Mouse (Mus musculus) heart, postnatal 14 days (tissue): ENCODE data around the gene 2010111I01Rik. TPM values are rescaled to one million over a fixed set of nuclear protein-coding genes. Genes with fewer than 3 reads are reported as not detected.
"Not testable (repeated sequence)": the region's sequence is repeated elsewhere in the genome, so short reads cannot be mapped to it uniquely, and the experiment has no call there.

ENCODE experiments used
- DNase-seq, 2 experiments: peaks; one replicate each; pipeline ENCODE4 v3.0.0; 2021 to 2022
- intact Hi-C: fragments of 180-260 bp; cut with DNase I; formaldehyde crosslinking; loops from one replicate; pipeline ENCODE4 v1.15.1; 2025
- total RNA-seq, 2 experiments: library from RNA; stranded (reverse); gene quantifications; 2 replicates each; pipeline ENCODE4 v1.2.3; 2021

2010111I01Rik gene
- total RNA-seq, 2 experiments from 2014 or later: 109 to 114 TPM

DNA sequence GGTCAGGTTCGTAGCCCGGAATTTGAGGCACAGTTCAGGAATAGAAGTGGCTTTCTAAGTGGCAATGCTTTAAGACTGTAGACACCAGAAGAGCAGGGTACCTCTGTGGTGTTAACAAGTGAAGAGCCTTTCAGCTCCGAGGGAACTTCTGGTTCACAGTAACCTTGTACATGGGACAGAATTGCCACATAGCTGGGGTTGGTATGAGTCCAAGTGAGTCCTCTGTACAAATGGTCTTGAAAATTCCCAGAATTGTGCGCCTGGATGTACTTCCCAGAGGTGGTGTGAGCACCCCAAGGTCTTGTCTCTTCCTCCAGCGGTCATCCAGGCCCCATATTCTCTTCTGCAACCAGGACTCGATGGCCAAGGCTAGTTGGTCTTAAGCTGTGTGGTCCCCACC lies 326.3 kb downstream of the 2010111I01Rik start:
- no peak for DNase-seq
- intact Hi-C loops: loop anchor here (5.0 kb wide), 1 partner anchor 49 kb away; no protein-coding TSS in a partner anchor

DNA sequence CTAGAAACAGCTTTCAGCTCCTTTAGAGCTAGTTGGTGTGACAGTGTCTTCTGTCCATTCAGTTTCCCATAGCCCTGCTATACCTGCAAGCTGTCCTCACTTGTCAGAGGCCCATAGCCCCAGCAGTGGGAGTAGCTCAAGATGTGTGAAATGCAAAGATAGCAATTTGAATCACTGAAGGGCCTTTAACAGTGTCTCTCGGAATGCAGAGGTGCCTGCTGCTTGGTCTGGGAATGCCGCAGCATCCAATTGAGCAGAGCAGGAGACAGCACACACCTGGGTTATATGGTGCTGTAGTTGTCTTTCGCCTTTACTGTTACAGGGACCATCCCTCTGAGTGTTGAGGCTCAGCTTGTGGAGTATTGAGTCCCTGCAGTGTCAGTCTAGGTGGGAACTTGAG lies 329.0 kb downstream of the 2010111I01Rik start:
- DNase-seq: no peak
- intact Hi-C loops: loop anchor here (2.0 to 5.0 kb wide), 2 partner anchors 15 to 51 kb away; no protein-coding TSS in a partner anchor

DNA sequence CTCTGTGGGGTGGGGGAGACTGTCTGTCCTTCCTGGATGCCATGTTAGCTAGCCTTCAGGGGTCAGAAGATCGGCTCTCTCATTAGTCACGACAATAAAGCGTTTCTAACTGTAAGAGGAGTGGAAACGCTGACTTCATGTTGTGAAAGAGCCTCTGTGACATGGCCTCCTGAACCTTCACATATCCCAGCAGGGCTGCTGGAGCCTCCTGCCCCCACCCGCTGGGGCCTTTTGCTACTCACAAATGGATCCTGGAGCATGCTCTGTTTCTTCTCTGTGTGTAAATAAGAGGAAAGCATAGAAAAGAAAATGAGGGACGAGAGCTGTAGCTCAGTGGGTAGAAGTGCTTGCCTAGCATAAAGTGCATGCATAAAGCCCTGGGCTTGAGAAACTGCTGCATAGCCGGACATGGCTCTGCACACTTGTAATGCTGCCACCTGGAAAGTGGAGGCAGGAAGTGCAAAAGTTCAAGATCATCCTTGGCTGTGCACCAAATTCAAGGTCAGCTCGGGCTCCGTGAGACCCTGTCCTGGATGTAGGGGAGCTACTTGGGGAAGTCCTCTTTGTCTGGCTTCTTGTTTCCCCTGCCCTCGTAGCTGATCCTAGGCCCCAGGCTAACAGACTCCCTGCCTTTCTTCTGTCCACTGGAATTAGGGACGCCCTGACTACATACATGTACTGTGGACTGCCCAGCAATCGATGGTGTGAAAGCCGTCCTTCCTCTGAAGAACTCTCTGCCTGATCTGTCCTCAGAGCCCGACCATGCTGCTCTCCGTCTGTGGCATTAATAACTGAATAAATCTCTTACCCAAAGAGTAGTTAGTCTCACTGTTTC lies 329.9 kb downstream of the 2010111I01Rik start:
- intact Hi-C loops: loop anchor here (5.0 kb wide), 1 partner anchor 52 kb away; no protein-coding TSS in a partner anchor
- DNase-seq: peak; percentile 40 to 60

DNA sequence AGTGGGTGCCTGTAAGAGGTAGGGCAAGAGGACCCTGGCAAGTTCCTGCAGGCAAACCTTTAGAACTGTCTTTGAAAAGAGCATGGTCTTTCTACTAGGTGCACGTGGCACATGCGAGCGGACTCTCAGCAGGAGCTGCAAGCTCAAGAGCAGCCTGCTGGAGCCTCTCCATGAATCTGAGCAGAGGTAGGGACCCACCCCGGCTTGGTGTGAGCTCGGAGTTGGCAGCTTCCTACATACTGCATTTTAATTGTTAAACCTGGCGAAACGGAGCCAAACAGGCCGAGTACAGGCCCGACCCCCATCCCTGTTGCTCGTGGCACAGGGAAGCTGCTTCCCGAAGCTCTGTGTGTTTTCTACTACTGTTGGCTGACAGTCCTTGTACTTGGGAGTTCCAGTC lies 331.6 kb downstream of the 2010111I01Rik start:
- no peak for DNase-seq
- intact Hi-C loops: no loop called here

DNA sequence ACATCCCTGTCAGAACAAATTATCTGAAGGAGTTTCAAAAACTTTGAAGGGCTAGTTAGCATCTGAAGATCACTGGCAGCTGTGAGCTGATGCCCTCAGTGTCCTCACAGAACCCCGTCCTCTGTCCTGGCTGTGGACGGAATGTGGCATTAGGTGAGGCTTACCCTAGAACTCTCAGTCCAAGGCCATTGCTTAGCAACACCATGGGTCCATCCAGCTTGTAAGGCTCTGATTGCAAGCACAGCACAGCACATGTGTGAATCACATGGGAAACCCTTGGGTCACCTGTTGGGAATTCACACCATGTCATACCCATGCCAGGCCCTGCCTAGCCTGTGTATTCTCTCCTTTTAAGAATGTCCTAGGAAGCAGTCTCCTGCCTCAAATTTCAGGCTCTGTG lies 332.3 kb downstream of the 2010111I01Rik start:
- DNase-seq: no peak
- intact Hi-C loops: no loop called here

DNA sequence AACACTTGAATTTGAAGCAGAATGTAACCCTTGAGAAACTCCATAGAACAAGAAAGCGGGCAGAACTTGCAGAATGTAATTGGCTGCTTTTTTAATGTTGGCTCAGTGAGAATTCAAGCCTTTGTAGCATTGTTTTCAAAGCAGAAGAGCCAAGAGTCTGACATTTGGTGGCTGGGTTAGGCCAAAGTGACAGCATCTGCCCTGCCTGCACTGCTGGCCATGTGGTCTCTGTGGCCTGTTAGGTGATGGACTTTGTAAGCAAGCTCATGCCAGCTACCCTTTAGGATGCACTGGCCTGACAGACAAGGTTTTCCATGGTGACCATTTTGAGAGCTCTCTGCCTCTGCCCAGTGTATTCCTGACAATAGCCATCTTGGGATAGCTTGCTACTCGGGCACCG lies 333.2 kb downstream of the 2010111I01Rik start:
- intact Hi-C loops: no loop called here
- DNase-seq: no peak

DNA sequence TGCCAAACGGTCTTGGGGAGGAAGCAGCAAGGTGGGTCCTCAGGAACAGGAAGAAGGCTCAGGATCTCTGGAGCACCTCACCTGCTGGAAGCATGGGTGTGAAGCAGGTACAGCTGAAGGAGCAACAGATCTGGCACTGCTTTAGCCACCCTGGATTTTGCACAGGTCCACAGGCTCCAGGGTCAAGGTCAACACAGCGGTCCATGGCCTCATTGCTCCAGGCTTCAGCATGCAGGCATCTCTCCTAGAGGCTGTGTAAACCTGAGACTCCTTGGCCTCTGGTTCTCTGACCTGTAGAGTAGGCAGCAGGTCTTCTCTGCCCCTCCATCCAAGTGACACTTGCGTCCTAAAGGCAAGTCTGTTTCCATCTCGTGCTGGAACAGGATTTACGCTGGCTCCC lies 334.2 kb downstream of the 2010111I01Rik start:
- no peak for DNase-seq
- intact Hi-C loops: no loop called here

DNA sequence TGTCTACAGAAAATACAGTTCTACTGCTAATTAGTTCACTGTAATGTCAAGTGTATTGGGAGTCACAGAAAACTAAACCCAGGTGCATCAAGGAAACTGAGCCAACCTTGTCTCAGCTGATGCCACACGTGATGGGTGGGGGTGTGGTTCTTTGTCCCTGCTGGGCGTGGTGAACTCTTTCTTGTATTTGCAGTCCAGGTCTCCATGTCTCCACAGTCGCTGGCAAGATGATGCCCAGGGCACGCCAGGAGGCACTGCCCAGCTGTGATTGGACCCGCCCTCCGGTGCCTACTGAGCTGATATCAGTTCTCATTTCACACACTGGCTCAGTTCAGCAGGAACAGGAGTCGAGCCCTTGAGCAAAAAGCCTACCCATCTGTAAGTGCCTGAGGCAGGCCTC lies 336.2 kb downstream of the 2010111I01Rik start:
- peak in 1 of 2 experiments; percentile 46 for DNase-seq
- intact Hi-C loops: no loop called here

DNA sequence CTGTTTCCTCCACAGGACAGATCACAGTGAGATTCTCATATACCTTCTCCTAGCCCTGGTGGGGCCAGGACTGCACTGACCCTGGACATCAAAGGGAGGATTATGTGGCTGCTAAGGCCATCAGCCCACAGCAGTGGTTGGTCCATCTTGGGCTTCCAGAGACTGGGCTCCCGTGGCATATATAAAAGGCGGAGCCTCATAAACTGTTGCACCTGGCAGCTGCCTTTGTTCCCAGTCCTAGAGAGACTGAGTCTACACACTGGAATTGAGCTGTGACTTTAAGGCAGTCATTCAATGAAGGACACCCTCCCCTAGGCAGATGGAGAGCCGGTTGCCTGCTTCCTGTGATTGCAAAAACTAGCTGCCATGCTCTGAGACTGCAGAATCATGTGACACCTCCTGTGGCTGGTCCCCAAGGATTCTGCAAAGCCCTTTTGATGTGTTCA lies 337.1 kb downstream of the 2010111I01Rik start:
- DNase-seq: no peak
- intact Hi-C loops: no loop called here

DNA sequence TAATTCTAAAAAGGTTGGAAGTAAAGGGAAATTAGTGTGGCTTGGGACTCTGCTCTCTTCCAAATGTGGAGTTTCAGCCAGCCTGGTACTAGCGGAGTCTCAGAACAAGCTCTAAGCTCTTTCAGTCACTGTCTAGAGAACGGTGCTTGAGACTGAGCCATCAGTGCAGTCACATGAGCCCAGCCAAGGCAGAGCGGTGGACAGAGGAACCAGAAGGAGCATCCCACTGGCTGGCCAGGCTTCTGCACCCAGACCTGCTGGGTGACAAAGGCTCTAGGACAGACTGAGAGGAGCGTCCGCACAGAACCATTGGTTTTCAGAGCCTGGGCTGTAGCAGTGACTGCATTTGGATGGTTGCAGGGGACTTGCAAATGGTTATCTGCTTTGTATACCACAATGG lies 337.7 kb downstream of the 2010111I01Rik start:
- no peak for DNase-seq
- intact Hi-C loops: no loop called here

DNA sequence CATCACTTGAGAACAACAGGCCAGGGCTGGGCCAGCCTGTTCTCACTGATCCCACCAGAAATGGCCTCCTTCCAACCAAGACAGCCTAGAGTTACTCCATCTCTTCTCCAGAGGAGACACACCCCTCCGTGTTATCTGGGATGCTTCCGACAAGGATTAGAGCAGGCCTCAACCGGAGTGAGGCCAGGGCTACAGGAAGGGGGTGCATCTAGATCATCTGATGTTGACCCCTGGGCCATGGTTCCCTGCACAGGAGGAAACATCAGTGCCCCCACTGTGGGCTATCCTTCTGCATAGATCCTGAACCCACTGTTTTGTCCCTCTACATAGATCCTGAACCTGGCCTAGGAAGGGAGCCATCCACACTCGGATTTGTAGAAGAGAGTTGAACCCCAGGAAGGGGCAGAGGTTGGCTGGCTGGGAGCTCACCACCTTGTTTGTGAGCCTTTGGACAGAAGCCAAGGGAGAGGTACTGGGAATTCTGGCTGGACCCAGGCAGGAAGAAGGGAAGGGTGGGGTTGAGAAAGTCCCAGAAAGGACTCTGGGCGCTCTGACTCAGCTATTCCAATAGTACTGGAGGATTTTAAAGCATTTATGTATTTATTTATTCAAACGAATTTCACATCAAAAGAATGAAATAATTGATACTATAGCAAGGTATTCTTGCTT lies 339.6 kb downstream of the 2010111I01Rik start:
- intact Hi-C loops: no loop called here
- no peak for DNase-seq

DNA sequence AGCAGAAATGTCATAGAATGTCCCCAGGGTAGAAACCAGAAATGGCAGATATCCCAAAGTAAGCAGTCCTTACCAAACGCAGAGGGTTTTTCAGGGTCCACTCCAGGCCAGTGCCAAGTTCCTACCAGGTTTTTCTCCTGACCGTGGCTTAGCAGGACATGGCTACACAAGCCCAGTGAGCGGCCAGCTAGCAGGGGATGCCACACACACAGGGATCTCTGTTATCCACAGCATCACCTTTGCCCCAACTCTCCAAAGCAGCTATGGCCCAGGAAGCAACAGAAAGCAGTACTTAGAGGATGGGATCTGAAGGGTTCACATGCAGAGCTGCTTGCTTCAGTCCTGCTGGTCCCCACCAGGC lies 340.1 kb downstream of the 2010111I01Rik start:
- intact Hi-C loops: no loop called here
- no peak for DNase-seq

DNA sequence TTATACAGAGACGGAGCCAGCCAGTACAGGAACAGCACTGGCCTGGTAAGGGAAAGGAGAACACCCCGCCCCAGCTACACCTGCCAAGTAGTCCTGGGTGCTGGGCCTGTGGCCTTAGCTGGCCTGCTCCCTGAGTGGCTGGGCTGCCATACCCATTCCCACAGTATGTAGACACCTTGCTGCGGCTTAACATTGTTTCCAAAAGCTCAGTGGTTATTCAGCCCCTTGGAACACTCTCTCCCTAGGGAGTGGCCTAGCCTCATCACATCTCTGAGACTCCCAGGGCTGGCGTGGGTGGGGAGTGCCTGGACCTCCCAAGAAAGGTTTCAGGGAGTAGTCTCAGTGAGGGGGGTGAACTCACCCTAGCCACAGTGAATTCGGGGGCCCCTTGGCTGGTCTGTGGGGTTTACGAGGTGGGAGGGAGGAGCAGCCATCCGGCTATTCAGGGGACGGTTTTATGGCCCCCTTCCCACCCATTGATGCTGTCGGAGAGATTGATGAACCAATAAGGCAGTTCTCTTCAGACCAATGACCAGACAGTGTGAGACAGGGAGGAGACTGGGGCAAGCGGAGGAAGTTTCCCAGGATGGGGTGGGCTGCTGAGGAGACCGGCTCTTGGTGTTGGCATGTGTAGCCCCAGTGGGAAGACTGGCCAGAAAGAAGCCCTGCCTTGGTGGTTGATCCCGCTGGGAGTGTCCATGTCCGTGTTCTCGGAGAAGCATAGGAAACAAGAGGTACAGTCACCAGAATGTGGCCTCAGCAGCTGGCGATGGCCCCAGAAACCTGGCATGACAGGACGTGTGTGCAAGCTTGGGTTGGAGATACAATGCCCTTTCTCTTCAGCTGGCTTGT lies 340.7 kb downstream of the 2010111I01Rik start:
- intact Hi-C loops: no loop called here
- DNase-seq: no peak

DNA sequence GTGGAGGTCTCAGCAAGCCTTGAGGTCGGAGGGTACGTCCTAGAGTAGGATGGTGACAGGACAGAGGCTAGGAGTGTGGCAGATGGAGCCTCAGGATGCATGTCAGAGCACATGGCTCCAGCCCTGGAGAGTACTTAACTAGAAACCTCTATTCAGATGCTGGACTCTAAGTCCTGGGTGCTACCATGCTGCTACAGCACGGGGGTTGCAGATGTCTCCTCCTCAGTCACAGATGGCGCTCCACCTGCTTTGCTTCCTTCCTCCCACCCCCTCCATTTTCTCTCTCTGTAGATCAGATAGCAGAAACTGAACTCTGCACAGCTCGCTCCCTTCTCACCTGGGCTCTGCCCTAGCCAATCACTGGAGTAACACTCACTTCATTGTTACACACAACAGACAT lies 342.1 kb downstream of the 2010111I01Rik start:
- intact Hi-C loops: no loop called here
- DNase-seq: no peak

DNA sequence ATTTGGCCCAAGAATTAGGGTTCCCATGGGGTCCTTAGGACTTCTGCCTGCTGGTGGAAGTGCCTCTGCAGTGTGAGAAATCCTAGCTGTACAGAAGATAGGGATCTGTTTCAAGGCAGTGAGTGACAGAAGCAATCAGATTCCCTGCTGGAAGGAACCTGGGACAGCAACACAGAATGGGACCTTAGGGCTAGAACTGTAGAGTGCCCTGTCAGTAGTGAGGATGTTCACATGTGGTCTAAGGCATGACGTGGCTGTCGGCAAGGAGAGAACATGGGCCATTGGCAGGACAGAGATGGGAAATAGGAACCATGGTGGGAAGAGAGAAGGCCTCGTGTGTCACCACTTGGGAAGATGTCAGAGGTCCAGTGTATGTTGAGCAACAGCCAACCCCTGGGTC lies 344.9 kb downstream of the 2010111I01Rik start:
- DNase-seq: no peak
- intact Hi-C loops: no loop called here

DNA sequence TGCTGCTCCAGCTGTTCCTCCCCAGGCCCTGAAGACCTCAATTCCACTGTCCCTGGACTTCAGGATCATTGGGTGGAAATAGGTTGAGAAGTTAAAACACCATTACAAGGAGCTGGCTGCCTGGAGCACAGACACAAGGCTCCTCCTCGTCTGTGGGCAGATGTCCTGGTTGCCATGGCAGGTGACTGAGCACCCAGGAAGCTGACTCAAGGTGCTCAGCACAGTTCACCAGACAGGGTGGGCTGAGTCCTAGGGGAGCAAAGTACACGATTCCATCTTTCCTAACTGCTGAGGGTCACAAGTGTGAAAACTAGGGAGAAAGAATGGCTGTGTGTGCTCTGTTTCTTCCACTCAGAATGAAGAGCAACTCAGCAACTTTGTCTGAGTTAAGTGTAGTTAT lies 346.5 kb downstream of the 2010111I01Rik start:
- no peak for DNase-seq
- intact Hi-C loops: no loop called here

DNA sequence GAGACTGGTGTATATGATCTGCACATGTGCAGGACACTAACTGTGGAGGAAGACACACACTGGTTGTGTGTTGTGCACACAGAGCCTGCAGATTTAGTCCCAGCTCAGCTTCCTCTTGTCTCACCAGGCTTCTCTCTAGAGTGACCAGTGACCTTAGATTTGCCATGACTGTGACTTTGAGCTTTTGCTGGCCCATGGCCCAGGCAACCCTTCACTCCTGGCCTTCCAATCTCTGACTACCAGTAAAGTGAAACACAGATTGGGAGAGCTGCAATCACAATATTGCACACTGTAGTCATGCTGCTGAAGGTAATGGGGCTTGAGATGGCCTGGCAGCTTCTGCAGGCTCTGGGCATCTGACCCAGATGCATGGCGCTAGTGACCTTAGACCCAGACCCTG lies 348.6 kb downstream of the 2010111I01Rik start:
- DNase-seq: peak; percentile 35 to 66
- intact Hi-C loops: no loop called here

DNA sequence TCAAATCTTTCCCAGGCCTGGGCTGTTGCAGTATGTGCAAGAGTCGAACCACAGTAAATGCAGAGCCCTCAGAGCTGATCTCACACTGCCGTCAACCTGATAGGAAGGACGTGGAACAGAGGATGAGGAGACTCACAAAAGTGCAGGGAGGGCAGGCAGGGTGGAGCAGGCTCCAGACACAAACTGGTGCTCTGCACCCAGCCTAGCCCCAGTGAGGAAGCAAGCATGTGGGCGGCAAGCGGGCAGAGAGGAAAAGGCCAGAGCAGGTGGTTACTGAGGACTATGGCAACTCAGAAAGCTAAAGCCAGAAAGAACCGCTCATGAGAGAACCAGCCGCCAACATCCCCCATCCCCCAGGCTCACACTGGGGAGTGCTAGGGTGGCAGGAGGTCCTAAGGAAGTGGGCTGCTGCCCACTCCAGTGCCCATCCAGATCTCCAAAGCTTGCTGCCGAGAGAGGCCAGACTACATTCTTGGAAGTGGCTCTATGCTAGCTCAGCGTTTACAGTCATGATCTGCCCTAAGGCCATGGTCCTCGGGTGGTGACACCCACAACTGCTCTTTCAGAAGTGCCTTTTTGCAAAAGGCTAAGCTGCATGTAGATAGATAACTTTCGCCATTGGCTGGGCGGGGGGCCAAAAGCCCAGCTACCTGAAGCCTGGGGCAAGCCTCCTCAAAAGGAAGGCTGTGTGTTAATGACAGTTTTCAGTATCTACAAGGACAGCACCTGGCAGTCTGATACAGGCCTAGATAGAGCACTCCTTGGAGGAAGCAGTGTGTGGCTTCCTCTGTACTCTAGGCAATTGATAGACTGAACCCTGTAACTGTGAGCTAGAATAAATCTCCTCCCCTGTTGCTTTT lies 349.3 kb downstream of the 2010111I01Rik start:
- intact Hi-C loops: no loop called here
- no peak for DNase-seq

DNA sequence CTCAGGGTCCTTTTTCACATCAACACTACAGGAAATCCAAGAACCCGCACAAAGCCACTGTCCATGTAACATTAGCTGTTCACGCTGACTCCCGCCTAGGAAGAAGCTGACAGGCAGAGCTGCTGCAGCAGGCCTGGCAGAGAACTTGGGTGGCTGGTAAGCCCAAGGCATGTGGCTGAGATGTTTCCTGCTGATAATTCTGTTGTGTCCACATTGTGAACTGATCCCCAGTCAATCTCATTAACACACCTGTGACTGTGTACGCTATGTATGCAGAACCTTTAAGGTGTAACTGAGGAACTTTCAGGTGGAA lies 349.9 kb downstream of the 2010111I01Rik start:
- DNase-seq: no peak
- intact Hi-C loops: no loop called here

DNA sequence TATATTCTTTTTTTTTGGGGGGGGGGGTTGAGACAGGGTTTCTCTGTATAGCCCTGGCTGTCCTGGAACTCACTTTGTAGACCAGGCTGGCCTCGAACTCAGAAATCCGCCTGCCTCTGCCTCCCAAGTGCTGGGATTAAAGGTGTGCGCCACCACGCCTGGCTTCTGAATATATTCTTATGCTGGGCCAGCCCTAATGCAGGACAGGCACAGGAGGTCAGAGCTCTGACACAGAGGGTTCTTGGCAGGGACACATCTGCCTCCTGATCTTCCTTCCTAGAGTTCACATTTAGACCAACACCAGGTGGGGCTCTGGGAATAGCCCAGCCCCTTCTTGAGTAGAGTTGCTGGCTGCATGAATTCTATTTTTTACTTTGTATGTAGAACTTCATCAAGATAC lies 350.4 kb downstream of the 2010111I01Rik start:
- DNase-seq, intact Hi-C loops: not testable (repeated sequence)
